Mouse (Mus musculus): ENCODE measurements around the gene Mlf1.

DNA sequence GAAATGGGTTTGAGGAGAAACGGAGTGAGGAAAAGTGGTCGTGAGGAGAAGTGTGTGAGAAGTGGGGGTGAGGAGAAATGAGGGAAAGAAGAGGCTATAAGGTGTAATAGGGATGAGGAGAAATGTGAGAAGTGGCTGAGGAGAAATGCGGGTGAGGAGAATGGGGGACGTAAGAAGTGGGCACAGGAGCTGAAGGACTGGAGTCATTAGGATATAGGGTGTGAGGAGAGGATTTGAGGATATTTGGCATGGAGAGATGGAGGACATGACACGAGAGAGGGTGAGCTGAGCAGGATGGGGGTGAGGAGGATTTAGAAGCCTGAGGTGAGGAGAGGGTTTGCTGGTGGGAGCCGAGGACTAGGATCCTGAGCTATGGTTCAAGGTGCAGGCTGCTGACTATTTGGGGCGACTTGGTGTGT is 472 bp downstream of the Mlf1 start:
- no peak for TF ChIP-seq CTCF (IDR thresholded peaks at IDR 0.05; ENCODE audit: low read depth)
- TF ChIP-seq EP300 (IDR thresholded peaks at IDR 0.05; ENCODE audit: low read depth), result no peak
